ENCODE assay signal across 21 mouse cellular contexts in the genomic region with DNA sequence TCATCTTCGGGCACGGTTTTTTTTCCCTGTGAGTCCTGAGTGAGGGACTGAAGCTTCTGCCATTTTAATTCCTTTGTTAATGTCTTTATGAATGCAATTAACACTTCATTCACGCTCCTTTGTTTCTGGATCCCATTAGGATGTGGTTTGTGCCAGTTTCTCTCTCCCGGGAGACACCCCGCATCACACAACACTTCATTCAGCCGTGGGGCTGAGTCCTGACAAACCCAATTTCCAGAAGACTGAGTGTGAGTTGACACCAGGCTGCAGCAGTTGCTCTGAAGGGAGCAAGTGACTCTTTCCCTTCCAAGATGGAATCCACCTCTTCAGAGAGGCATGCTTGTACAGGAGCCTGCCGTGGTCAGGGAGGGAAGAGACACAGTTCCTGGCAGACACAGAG. TPM values are rescaled to one million over a fixed set of nuclear protein-coding genes. Genes with fewer than 3 reads are reported as not detected.
A peak's percentile ranks its signal among the peaks of the same experiment; 100 is the strongest.
DNase-seq lines count a peak whose midpoint lies in the region; ATAC-seq lines count a peak whose summit lies in the region.
"Had no signal": no experiment of that assay in that cellular context is flagged by ENCODE, and none has a peak within 500 bp of the region (broad histone marks: within the 10 kb centered on the region; RNA-seq: fewer than 3 reads in every experiment).

No protein-coding gene starts in this region.

- H3K9me3 ChIP-seq in forebrain, embryonic 12.5 days = no peaks in the 10 kb centered on the region
- no peaks in the 10 kb centered on the region for H3K9me3 ChIP-seq in forebrain, embryonic 15.5 days
- no peaks in the 10 kb centered on the region for H3K9me3 ChIP-seq in midbrain, embryonic 10.5 days (replicated peaks)
- no peaks in the 10 kb centered on the region for H3K9me3 ChIP-seq in midbrain, embryonic 16.5 days (replicated peaks; ENCODE audit: control insufficient read depth, low read length, poor library complexity, severe bottlenecking)
- no peaks in the 10 kb centered on the region for H3K9me3 ChIP-seq in hindbrain, embryonic 12.5 days (replicated peaks)
- H3K9me3 ChIP-seq: kidney, embryonic 15.5 days; liver, embryonic 15.5 days; midbrain, embryonic 12.5 days had no signal

- peaks cover 5% of the 10 kb centered on the region; the same call in 1 of the 2 replicates for H3K27me3 ChIP-seq in forebrain, embryonic 12.5 days
- no peaks in the 10 kb centered on the region for H3K27me3 ChIP-seq in forebrain, embryonic 15.5 days
- peaks cover 40% of the 10 kb centered on the region for H3K27me3 ChIP-seq in midbrain, embryonic 10.5 days (ENCODE audit: low read depth, poor library complexity, severe bottlenecking)
- no peaks in the 10 kb centered on the region for H3K27me3 ChIP-seq in midbrain, embryonic 16.5 days (ENCODE audit: control insufficient read depth, insufficient read depth, low read depth, low read length)
- H3K27me3 ChIP-seq in hindbrain, embryonic 12.5 days = no peaks in the 10 kb centered on the region
- H3K27me3 ChIP-seq: CH12.LX; liver, embryonic 15.5 days had no signal

- no peak overlapping the region for H3K4me2 ChIP-seq in forebrain, embryonic 12.5 days
- H3K4me2 ChIP-seq in forebrain, embryonic 15.5 days (replicated peaks) = no peak overlapping the region
- no peak overlapping the region for H3K4me2 ChIP-seq in midbrain, embryonic 16.5 days (ENCODE audit: low read length)
- no peak overlapping the region for H3K4me2 ChIP-seq in hindbrain, embryonic 12.5 days (replicated peaks)
- H3K4me2 ChIP-seq: kidney, embryonic 15.5 days; liver, embryonic 15.5 days; midbrain, embryonic 12.5 days had no signal

- ATAC-seq in forebrain, embryonic 12.5 days (ENCODE audit: low FRiP score) = 0 out of 2 replicates have a peak, but pooled peaks have one; percentile 33
- ATAC-seq in forebrain, embryonic 15.5 days (replicated peaks) = no peak
- no peak for ATAC-seq in midbrain, embryonic 16.5 days
- no peak for ATAC-seq in hindbrain, embryonic 12.5 days (ENCODE audit: low FRiP score)
- ATAC-seq: intestine, embryonic 16.5 days had no signal

- H3K27ac ChIP-seq in forebrain, embryonic 12.5 days = no peak overlapping the region
- H3K27ac ChIP-seq in forebrain, embryonic 15.5 days (replicated peaks) = no peak overlapping the region
- 0 out of 2 replicates have a peak overlapping the region, but pooled peaks have one; percentile 23 for H3K27ac ChIP-seq in midbrain, embryonic 10.5 days (replicated peaks)
- H3K27ac ChIP-seq in midbrain, embryonic 16.5 days (ENCODE audit: low read length) = no peak overlapping the region
- peak overlapping the region; percentile 7; the same call in 1 of the 2 replicates for H3K27ac ChIP-seq in hindbrain, embryonic 12.5 days
- H3K27ac ChIP-seq: kidney, embryonic 15.5 days; liver, embryonic 15.5 days; macrophage; midbrain, embryonic 12.5 days had no signal

- H3K4me1 ChIP-seq in forebrain, embryonic 12.5 days = peaks cover 29% of the 10 kb centered on the region
- peaks cover 44% of the 10 kb centered on the region for H3K4me1 ChIP-seq in forebrain, embryonic 15.5 days
- H3K4me1 ChIP-seq in midbrain, embryonic 10.5 days = peaks cover 32% of the 10 kb centered on the region
- H3K4me1 ChIP-seq in midbrain, embryonic 16.5 days (ENCODE audit: control insufficient read depth, insufficient read depth, low read length) = peaks cover 10% of the 10 kb centered on the region
- H3K4me1 ChIP-seq in hindbrain, embryonic 12.5 days = peaks cover 35% of the 10 kb centered on the region
- H3K4me1 ChIP-seq: kidney, embryonic 15.5 days; liver, embryonic 15.5 days had no signal

- no peak overlapping the region for H3K9ac ChIP-seq in forebrain, embryonic 12.5 days
- no peak overlapping the region for H3K9ac ChIP-seq in forebrain, embryonic 15.5 days (replicated peaks)
- H3K9ac ChIP-seq in midbrain, embryonic 16.5 days (ENCODE audit: low read depth, low read length) = no peak overlapping the region
- H3K9ac ChIP-seq in hindbrain, embryonic 12.5 days = no peak overlapping the region
- H3K9ac ChIP-seq: kidney, embryonic 15.5 days; liver, embryonic 15.5 days; midbrain, embryonic 12.5 days had no signal

- WGBS in forebrain, embryonic 12.5 days = 44% methylated on average over 7 of the region's 7 CpGs
- WGBS in forebrain, embryonic 15.5 days = 16% methylated on average over 7 of the region's 7 CpGs
- WGBS in midbrain, embryonic 10.5 days = 73% methylated on average over 7 of the region's 7 CpGs
- 33% methylated on average over 7 of the region's 7 CpGs for WGBS in midbrain, embryonic 16.5 days
- 37% methylated on average over 7 of the region's 7 CpGs for WGBS in hindbrain, embryonic 12.5 days

- DNase-seq in midbrain, embryonic 10.5 days (ENCODE audit: low spot score) = no peak
- peak; percentile 81 for DNase-seq in retina, postnatal 1 day
- DNase-seq in cerebellum, adult 11 months = no peak
- DNase-seq: adrenal gland, adult 2 months; cerebellum, adult 11-12 months; gastrocnemius, postnatal 10 days; heart, adult 18-20 months; heart, postnatal 4 days; right cerebral cortex, postnatal 25 days; thymus, postnatal 25 days had no signal

- no peak overlapping the region for H3K4me3 ChIP-seq in forebrain, embryonic 12.5 days (replicated peaks)
- no peak overlapping the region for H3K4me3 ChIP-seq in forebrain, embryonic 15.5 days
- H3K4me3 ChIP-seq in midbrain, embryonic 10.5 days = no peak overlapping the region
- no peak overlapping the region for H3K4me3 ChIP-seq in midbrain, embryonic 16.5 days (ENCODE audit: low read depth, low read length)
- H3K4me3 ChIP-seq in hindbrain, embryonic 12.5 days = no peak overlapping the region
- H3K4me3 ChIP-seq: kidney, embryonic 15.5 days; liver, embryonic 15.5 days; midbrain, embryonic 12.5 days had no signal

- no peaks in the 10 kb centered on the region for H3K36me3 ChIP-seq in forebrain, embryonic 12.5 days (replicated peaks)
- no peaks in the 10 kb centered on the region for H3K36me3 ChIP-seq in forebrain, embryonic 15.5 days
- no peaks in the 10 kb centered on the region for H3K36me3 ChIP-seq in midbrain, embryonic 10.5 days
- H3K36me3 ChIP-seq in midbrain, embryonic 16.5 days (ENCODE audit: control insufficient read depth, insufficient read depth, low read length) = no peaks in the 10 kb centered on the region
- H3K36me3 ChIP-seq in hindbrain, embryonic 12.5 days = no peaks in the 10 kb centered on the region
- H3K36me3 ChIP-seq: kidney, embryonic 15.5 days; liver, embryonic 15.5 days; midbrain, embryonic 12.5 days had no signal

RNA-seq across cellular contexts. Expression of a gene that starts 40.1 kb away (rescaled TPM):
- 6.3 and 6.4 TPM in 2 replicates for polyA plus RNA-seq in forebrain, embryonic 12.5 days (2016; fragmentation: Nextera tagmentation; extraction: Ambion mirVana)
- polyA plus RNA-seq in forebrain, embryonic 15.5 days (2015; fragmentation: Nextera tagmentation; extraction: Ambion mirVana) = 4.5 and 5.3 TPM in 2 replicates
- polyA plus RNA-seq in midbrain, embryonic 10.5 days (2016; fragmentation: Nextera tagmentation; extraction: Ambion mirVana) = 3.7 and 5.0 TPM in 2 replicates
- 6.0 and 7.4 TPM in 2 replicates for polyA plus RNA-seq in midbrain, embryonic 16.5 days (2015; fragmentation: Nextera tagmentation; extraction: Ambion mirVana)
- 9.3 and 10.4 TPM in 2 replicates for polyA plus RNA-seq in hindbrain, embryonic 12.5 days (2016; fragmentation: Nextera tagmentation; extraction: Ambion mirVana)

RNA-seq across cellular contexts. Expression of a gene that starts 45.5 kb away (rescaled TPM):
- 56.4 and 59.5 TPM in 2 replicates for polyA plus RNA-seq in forebrain, embryonic 12.5 days (2016; fragmentation: Nextera tagmentation; extraction: Ambion mirVana)
- polyA plus RNA-seq in forebrain, embryonic 15.5 days (2015; fragmentation: Nextera tagmentation; extraction: Ambion mirVana) = 24.3 and 25.4 TPM in 2 replicates
- polyA plus RNA-seq in midbrain, embryonic 10.5 days (2016; fragmentation: Nextera tagmentation; extraction: Ambion mirVana) = 33.8 and 58.4 TPM in 2 replicates
- polyA plus RNA-seq in midbrain, embryonic 16.5 days (2015; fragmentation: Nextera tagmentation; extraction: Ambion mirVana) = 27.2 and 49.6 TPM in 2 replicates
- 144 and 164 TPM in 2 replicates for polyA plus RNA-seq in hindbrain, embryonic 12.5 days (2016; fragmentation: Nextera tagmentation; extraction: Ambion mirVana)
- polyA plus RNA-seq: adrenal gland, adult 2 months; heart, embryonic 14.5 days; kidney, embryonic 15.5 days; liver, embryonic 15.5 days; macrophage had no signal

Comparison
In these comparisons a context has a peak if more than half of its experiments do, and no peak if none do; other contexts are left out.
1. H3K27ac ChIP-seq: peak in midbrain, embryonic 10.5 days (single experiment) and hindbrain, embryonic 12.5 days (single experiment); none in forebrain, embryonic 12.5 days (single experiment), forebrain, embryonic 15.5 days (single experiment) and midbrain, embryonic 16.5 days (single experiment).